Mouse (Mus musculus): ENCODE measurements around the gene Cd36.

Gene Cd36

GRCm38 (mm10) chr5:17776571-17776970, 112.0 kb downstream of the Cd36 start:
- WGBS, result 87% methylated on average over 6 of the region's 6 CpGs

GRCm38 (mm10) chr5:17770328-17770727, 118.3 kb downstream of the Cd36 start:
- WGBS, result 97% methylated on average over 2 of the region's 2 CpGs

GRCm38 (mm10) chr5:17766006-17766677, 122.5 kb downstream of the Cd36 start:
- 48% methylated on average over 4 of the region's 4 CpGs for WGBS

- WGBS, result 82% methylated on average over 7 of the region's 7 CpGs
Observed at GRCm38 (mm10) chr5:17753471-17754005, 135.1 kb downstream of the Cd36 start.

- WGBS, result 71% methylated on average over 3 of the region's 3 CpGs
Observed at GRCm38 (mm10) chr5:17748293-17748692, 140.3 kb downstream of the Cd36 start.

- 47% methylated on average over 5 of the region's 5 CpGs for WGBS
Observed at GRCm38 (mm10) chr5:17747143-17747542, 141.5 kb downstream of the Cd36 start.

GRCm38 (mm10) chr5:17739805-17740204, 148.8 kb downstream of the Cd36 start:
- WGBS, result 60% methylated on average over 3 of the region's 3 CpGs

Data from cerebral cortex, adult 2 months (tissue).